Mouse (Mus musculus): Measurements from ENCODE around the gene Ces2c. TPM values are rescaled to one million over a fixed set of nuclear protein-coding genes. Genes with fewer than 3 reads are reported as not detected.

Gene Ces2c
- polyA plus RNA-seq, 1 experiment from 2014 or later: not detected

Other genes with a start within 250 kb of the Ces2c start
- 21.5 and 26.4 TPM in 2 replicates for gene Cdh16, start 222.7 kb upstream of the Ces2c start, polyA plus RNA-seq (2014; fragmentation: Nextera tagmentation; extraction: Ambion mirVana)
- gene Rrad, start 215.7 kb upstream of the Ces2c start, polyA plus RNA-seq (2014; fragmentation: Nextera tagmentation; extraction: Ambion mirVana): 338 and 417 TPM in 2 replicates
- gene Ciao2b, start 205.1 kb upstream of the Ces2c start, polyA plus RNA-seq (2014; fragmentation: Nextera tagmentation; extraction: Ambion mirVana): 198 and 201 TPM in 2 replicates
- gene Ces2a, start 113.1 kb upstream of the Ces2c start, polyA plus RNA-seq (2014; fragmentation: Nextera tagmentation; extraction: Ambion mirVana): not detected in 2 replicates
- gene Ces2b, start 15.5 kb upstream of the Ces2c start, polyA plus RNA-seq (2014; fragmentation: Nextera tagmentation; extraction: Ambion mirVana): not detected in 2 replicates
- gene Ces2e, start 79.2 kb downstream of the Ces2c start, polyA plus RNA-seq (2014; fragmentation: Nextera tagmentation; extraction: Ambion mirVana): 0.09 TPM in 2 replicates
- gene Ces2f, start 100.3 kb downstream of the Ces2c start, polyA plus RNA-seq (2014; fragmentation: Nextera tagmentation; extraction: Ambion mirVana): not detected in 2 replicates
- 2.3 and 3.4 TPM in 2 replicates for gene Ces2g, start 114.7 kb downstream of the Ces2c start, polyA plus RNA-seq (2014; fragmentation: Nextera tagmentation; extraction: Ambion mirVana)
- not detected in 2 replicates for gene Ces2h, start 153.8 kb downstream of the Ces2c start, polyA plus RNA-seq (2014; fragmentation: Nextera tagmentation; extraction: Ambion mirVana)
- gene Ces3a, start 201.5 kb downstream of the Ces2c start, polyA plus RNA-seq (2014; fragmentation: Nextera tagmentation; extraction: Ambion mirVana): not detected in 2 replicates
- gene Ces3b, start 236.7 kb downstream of the Ces2c start, polyA plus RNA-seq (2014; fragmentation: Nextera tagmentation; extraction: Ambion mirVana): 0.12 TPM in 2 replicates

Data from heart, embryonic 14.5 days (tissue).